34 mouse cellular contexts compared by ENCODE assay signal in the genomic region with DNA sequence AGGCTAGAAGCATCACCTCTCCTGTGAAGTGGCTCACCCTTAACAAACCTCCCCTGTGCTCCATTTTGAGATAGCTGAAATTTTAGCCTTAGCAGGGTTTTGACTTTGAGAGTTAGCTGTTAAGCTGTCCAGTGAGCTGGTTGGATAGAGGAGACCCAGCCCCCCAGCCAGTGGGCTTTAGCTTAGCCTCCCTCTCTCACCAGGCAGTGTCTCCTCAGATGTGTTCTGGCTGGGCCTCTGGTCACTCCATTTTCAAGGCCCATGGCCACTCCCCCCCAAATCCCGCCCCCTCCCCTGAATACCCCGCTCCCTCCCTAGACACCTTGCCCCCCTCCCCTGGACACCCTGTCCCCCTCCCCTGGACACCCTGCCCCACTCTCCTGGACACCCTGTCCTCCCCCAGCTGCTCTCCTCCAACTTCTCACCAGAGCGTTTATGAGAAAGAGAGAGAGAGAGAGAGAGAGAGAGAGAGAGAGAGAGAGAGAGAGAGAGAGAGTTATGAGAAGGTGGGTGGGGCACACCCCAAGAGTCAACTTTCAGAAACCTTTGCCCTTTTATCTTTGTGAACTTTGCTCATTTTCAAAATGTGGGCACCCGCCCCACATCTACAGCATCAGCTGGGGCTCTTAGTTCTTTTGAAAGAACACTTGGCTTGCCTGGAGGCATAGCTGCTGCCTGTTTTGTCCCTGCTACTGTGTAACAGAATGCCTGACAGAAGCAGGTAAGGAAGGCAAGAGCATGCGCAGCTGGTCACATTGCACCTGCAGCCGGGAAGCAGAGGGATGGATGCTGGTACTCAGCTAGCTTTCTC.
A peak's percentile ranks its signal among the peaks of the same experiment; 100 is the strongest.
DNase-seq lines count a peak whose midpoint lies in the region; ATAC-seq and TF ChIP-seq lines count a peak whose summit lies in the region.
"Had no signal": no experiment of that assay in that cellular context is flagged by ENCODE, and none has a peak within 500 bp of the region (broad histone marks: within the 10 kb centered on the region; RNA-seq: fewer than 3 reads in every experiment).

No protein-coding gene starts in this region.

- no peak for TF ChIP-seq POLR2A in thymus, adult 2 months (IDR thresholded peaks at IDR 0.05; ENCODE audit: control insufficient read depth, extremely low read depth, insufficient read depth, low read length, poor library complexity)

- H3K4me2 ChIP-seq in intestine, embryonic 16.5 days (ENCODE audit: low read depth, low read length), result no peak overlapping the region
- H3K4me2 ChIP-seq in stomach, embryonic 15.5 days, result no peak overlapping the region
- no peak overlapping the region for H3K4me2 ChIP-seq in midbrain, embryonic 11.5 days
- H3K4me2 ChIP-seq: embryonic facial prominence, embryonic 13.5 days; heart, embryonic 13.5 days; hindbrain, embryonic 14.5 days; neural tube, embryonic 15.5 days had no signal

- no peak overlapping the region for H3K9ac ChIP-seq in intestine, embryonic 16.5 days (ENCODE audit: low read depth, low read length)
- no peak overlapping the region for H3K9ac ChIP-seq in stomach, embryonic 15.5 days
- H3K9ac ChIP-seq in midbrain, embryonic 11.5 days (ENCODE audit: low read length), result no peak overlapping the region
- H3K9ac ChIP-seq: embryonic facial prominence, embryonic 13.5 days; heart, embryonic 13.5 days; hindbrain, embryonic 14.5 days; liver, embryonic 14.5 days; neural tube, embryonic 15.5 days had no signal

- H3K4me3 ChIP-seq in thymus, adult 2 months (ENCODE audit: control insufficient read depth, insufficient read depth, low read length), result no peak overlapping the region
- no peak overlapping the region for H3K4me3 ChIP-seq in intestine, embryonic 16.5 days (ENCODE audit: low read length)
- H3K4me3 ChIP-seq in stomach, embryonic 15.5 days (replicated peaks), result no peak overlapping the region
- H3K4me3 ChIP-seq in midbrain, embryonic 11.5 days (ENCODE audit: low read depth, low read length), result no peak overlapping the region
- H3K4me3 ChIP-seq: embryonic facial prominence, embryonic 13.5 days; erythroblast, embryonic 14.5 days; gastrocnemius, adult 2 months; heart, adult 2 months; heart, embryonic 13.5 days; left cerebral cortex, adult 2 months; neural tube, embryonic 15.5 days had no signal

- H3K9me3 ChIP-seq in intestine, embryonic 16.5 days (ENCODE audit: control insufficient read depth, low read length), result no peaks in the 10 kb centered on the region
- no peaks in the 10 kb centered on the region for H3K9me3 ChIP-seq in stomach, embryonic 15.5 days
- H3K9me3 ChIP-seq in midbrain, embryonic 11.5 days (ENCODE audit: control insufficient read depth, low read length), result no peaks in the 10 kb centered on the region
- H3K9me3 ChIP-seq: embryonic facial prominence, embryonic 13.5 days; heart, embryonic 13.5 days; neural tube, embryonic 15.5 days had no signal

- ATAC-seq in CD4-positive, CD25-positive, alpha-beta regulatory T cell, adult 4 months, result peak; percentile 28
- ATAC-seq in intestine, embryonic 16.5 days, result peak; percentile 59
- ATAC-seq in stomach, embryonic 15.5 days (ENCODE audit: insufficient read depth, low FRiP score, low read depth), result 0 out of 2 replicates have a peak, but pooled peaks have one; percentile 39
- no peak for ATAC-seq in midbrain, embryonic 11.5 days (ENCODE audit: low FRiP score)
- ATAC-seq: forebrain, embryonic 16.5 days; Patski had no signal

- no peaks in the 10 kb centered on the region for H3K27me3 ChIP-seq in thymus, adult 2 months (ENCODE audit: control insufficient read depth, insufficient read depth, low read length)
- no peaks in the 10 kb centered on the region for H3K27me3 ChIP-seq in intestine, embryonic 16.5 days (replicated peaks; ENCODE audit: control insufficient read depth, insufficient read depth, low read length)
- no peaks in the 10 kb centered on the region for H3K27me3 ChIP-seq in stomach, embryonic 15.5 days (replicated peaks)
- no peaks in the 10 kb centered on the region; the same call in 1 of the 2 replicates for H3K27me3 ChIP-seq in midbrain, embryonic 11.5 days (ENCODE audit: control insufficient read depth, insufficient read depth, low read length)
- H3K27me3 ChIP-seq: embryonic facial prominence, embryonic 13.5 days; heart, embryonic 13.5 days; neural tube, embryonic 15.5 days; Patski had no signal

- DNase-seq in thymus, postnatal 0 days (ENCODE audit: low spot score), result peak; percentile 64
- DNase-seq in thymus, adult 2 months, result no peak
- DNase-seq in heart, adult 8-10 months (ENCODE audit: low spot score), result no peak
- DNase-seq in midbrain, embryonic 11.5 days (ENCODE audit: low spot score, missing footprints), result no peak
- DNase-seq: adrenal gland, postnatal 14 days; cerebellum, adult 11-12 months; cerebellum, adult 9-11 months; embryo, embryonic 11 days; gastrocnemius, adult 2 months; heart, adult 2 months; heart, postnatal 10 days; kidney, adult 9 months; kidney, postnatal 10 days; layer of hippocampus, adult 9-11 months; left cerebral cortex, postnatal 4 days; lung, adult 2 months; lung, postnatal 10 days; midbrain, embryonic 14.5 days; retina, postnatal 1 day; right cerebral cortex, postnatal 25 days; spleen, adult 18-20 months had no signal

- H3K4me1 ChIP-seq in thymus, adult 2 months (replicated peaks; ENCODE audit: control insufficient read depth, insufficient read depth, low read length), result peaks cover 26% of the 10 kb centered on the region
- H3K4me1 ChIP-seq in intestine, embryonic 16.5 days (ENCODE audit: control insufficient read depth, insufficient read depth, low read length), result peaks cover 5% of the 10 kb centered on the region; the same call in 1 of the 2 replicates
- H3K4me1 ChIP-seq in stomach, embryonic 15.5 days, result no peaks in the 10 kb centered on the region; the same call in 1 of the 2 replicates
- no peaks in the 10 kb centered on the region for H3K4me1 ChIP-seq in midbrain, embryonic 11.5 days (ENCODE audit: control insufficient read depth, insufficient read depth, low read length)
- H3K4me1 ChIP-seq: embryonic facial prominence, embryonic 13.5 days; neural tube, embryonic 15.5 days had no signal

- no peak overlapping the region for H3K27ac ChIP-seq in thymus, adult 2 months (ENCODE audit: control insufficient read depth, insufficient read depth, low read length)
- H3K27ac ChIP-seq in intestine, embryonic 16.5 days (ENCODE audit: low read length), result no peak overlapping the region
- no peak overlapping the region for H3K27ac ChIP-seq in stomach, embryonic 15.5 days
- no peak overlapping the region for H3K27ac ChIP-seq in midbrain, embryonic 11.5 days (ENCODE audit: low read depth, low read length)
- H3K27ac ChIP-seq: embryonic facial prominence, embryonic 13.5 days; gastrocnemius, adult 2 months; heart, adult 2 months; heart, embryonic 13.5 days; hindbrain, embryonic 14.5 days; left cerebral cortex, adult 2 months; liver, embryonic 14.5 days; macrophage; neural tube, embryonic 15.5 days had no signal

- H3K36me3 ChIP-seq in thymus, adult 2 months (ENCODE audit: control insufficient read depth, insufficient read depth, low read length), result no peaks in the 10 kb centered on the region
- H3K36me3 ChIP-seq in intestine, embryonic 16.5 days (ENCODE audit: control insufficient read depth, insufficient read depth, low read length), result no peaks in the 10 kb centered on the region
- H3K36me3 ChIP-seq in stomach, embryonic 15.5 days, result no peaks in the 10 kb centered on the region
- no peaks in the 10 kb centered on the region for H3K36me3 ChIP-seq in midbrain, embryonic 11.5 days (ENCODE audit: control insufficient read depth, insufficient read depth, low read length)
- H3K36me3 ChIP-seq: embryonic facial prominence, embryonic 13.5 days; heart, embryonic 13.5 days; neural tube, embryonic 15.5 days had no signal

- no peak for TF ChIP-seq CTCF in thymus, adult 2 months (IDR thresholded peaks at IDR 0.05; ENCODE audit: borderline replicate concordance, control insufficient read depth, extremely low read depth, insufficient read depth, low read length, poor library complexity)

- 63% methylated on average over 6 of the region's 6 CpGs for WGBS in thymus, adult 2 months
- WGBS in intestine, embryonic 16.5 days, result 55% methylated on average over 6 of the region's 6 CpGs
- 61% methylated on average over 6 of the region's 6 CpGs for WGBS in stomach, embryonic 15.5 days
- 70% methylated on average over 6 of the region's 6 CpGs for WGBS in midbrain, embryonic 11.5 days
